Mouse (Mus musculus): Measurements from ENCODE around the gene Gpr83.

DNA sequence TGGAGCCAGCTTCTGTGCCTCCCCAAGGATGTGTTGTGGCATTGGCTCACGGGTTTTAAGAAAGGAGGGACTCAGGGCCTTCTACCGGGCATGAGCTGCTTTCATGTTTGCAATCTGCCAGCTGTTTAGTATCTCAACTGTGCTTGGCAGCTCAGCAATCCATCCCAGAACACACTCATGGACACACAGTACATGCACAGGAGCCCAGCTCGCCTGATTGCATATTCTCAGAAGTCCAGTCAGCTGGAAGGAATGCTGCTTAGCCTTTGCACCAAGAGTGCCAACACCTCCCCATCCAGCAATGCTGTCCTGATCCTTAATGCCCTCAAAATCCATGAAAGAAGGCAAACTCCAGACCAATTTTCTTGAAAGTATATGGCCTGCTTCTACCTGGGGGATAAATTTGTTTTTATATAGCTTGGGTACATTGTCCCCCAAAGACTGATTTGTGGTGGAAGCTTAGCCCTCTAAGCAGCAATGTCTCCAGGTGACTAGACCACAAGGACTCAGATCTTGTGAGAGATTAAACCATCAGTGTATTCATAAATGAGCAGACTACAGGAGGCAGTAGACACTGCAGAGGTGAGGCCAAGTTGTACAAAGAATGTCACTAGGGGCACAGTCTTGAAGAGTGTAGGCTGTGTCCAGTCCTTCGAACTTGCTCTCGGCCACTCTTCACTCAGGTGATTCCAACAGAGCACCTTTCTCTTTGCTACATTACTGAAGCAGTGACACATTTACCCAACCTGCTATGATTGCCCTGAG is 15.9 kb downstream of the Gpr83 start:
- TF ChIP-seq CTCF (IDR thresholded peaks at IDR 0.05; ENCODE audit: low read depth, low read length) = no peak
- no peak for TF ChIP-seq POLR2A (IDR thresholded peaks at IDR 0.05; ENCODE audit: extremely low read depth, insufficient read depth, low read length)

Data from liver, adult 2 months (tissue).